Mouse (Mus musculus) lung, postnatal 36 days (tissue): Measurements from ENCODE around the gene Llph.

Source experiments
- DNase-seq: peaks from one replicate; pipeline ENCODE4 v3.0.0; 2022; ENCODE audit warnings: mixed read lengths

Llph gene

GRCm38 (mm10) chr10:120219578-120220359, 7.1 kb upstream of the Llph start:
- peak; percentile 73 for DNase-seq

DNA sequence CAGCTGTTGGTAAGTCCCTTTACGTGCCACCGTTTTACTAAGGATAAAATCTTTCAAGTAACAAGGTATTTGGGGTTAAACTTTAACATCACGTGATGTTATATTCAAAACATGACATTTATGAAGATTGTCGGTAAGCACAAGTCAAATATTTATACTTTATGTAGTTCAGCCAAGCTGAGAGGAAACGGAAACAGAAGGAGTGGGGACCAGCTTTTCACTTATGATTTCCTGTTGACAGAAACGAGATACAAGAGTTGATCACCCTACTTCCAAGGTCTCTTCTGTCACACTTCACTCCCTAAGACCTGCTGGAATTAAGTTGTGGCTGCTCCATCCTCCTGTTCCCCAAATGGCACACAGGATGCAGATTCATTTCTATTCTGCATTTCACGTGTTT, 6.1 kb upstream of the Llph start:
- no peak for DNase-seq

DNA sequence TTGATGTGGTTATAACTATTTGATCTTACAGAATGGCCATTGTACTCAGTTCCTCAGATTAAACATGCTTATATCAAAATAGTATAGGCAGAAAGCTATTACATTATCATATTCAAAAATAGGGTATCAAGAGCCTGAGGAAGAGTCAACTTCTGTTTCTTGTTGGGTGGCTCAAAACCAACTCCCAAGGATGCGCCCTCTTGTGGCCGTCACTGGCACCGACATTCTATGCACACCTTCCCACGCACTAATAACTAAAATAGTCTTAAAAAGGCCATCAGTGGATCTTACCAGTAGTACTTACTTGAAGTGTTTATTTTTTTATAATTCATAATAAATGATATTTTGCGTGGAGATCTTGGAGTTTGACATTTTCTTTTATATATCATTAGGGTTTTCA, 4.8 kb downstream of the Llph start:
- DNase-seq = peak; percentile 78

- peak; percentile 76 for DNase-seq
Measured at GRCm38 (mm10) chr10:120233655-120234367, 6.9 kb downstream of the Llph start.

- no peak for DNase-seq
Measured at GRCm38 (mm10) chr10:120236855-120237254, 10.0 kb downstream of the Llph start.

- no peak for DNase-seq
Measured at GRCm38 (mm10) chr10:120238241-120238640, 11.4 kb downstream of the Llph start.

DNA sequence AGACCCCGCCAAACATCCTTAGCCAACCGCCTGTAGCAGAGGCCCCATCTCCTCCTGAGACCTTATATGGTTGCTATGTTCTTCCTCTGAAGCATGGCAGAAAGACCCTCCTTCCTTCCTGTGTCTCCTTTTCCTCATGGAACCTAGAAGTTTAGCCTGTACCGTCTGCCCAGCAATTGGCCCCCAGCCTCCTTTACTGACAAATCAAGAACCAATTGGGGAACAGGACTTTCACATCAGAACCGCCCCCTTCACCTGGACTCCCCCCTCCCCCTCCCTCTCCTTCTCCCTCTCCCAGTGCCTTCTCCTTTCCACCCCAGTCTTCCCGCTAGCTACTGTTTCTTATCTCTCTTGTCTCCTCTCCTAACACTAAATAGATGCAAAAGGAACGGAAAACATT, 12.6 kb downstream of the Llph start:
- no peak for DNase-seq

GRCm38 (mm10) chr10:120242421-120242820, 15.6 kb downstream of the Llph start:
- no peak for DNase-seq

GRCm38 (mm10) chr10:120245681-120246080, 18.8 kb downstream of the Llph start:
- DNase-seq = no peak

GRCm38 (mm10) chr10:120246994-120247750, 20.3 kb downstream of the Llph start:
- peak; percentile 75 for DNase-seq

GRCm38 (mm10) chr10:120250911-120251683, 24.2 kb downstream of the Llph start:
- no peak for DNase-seq

DNA sequence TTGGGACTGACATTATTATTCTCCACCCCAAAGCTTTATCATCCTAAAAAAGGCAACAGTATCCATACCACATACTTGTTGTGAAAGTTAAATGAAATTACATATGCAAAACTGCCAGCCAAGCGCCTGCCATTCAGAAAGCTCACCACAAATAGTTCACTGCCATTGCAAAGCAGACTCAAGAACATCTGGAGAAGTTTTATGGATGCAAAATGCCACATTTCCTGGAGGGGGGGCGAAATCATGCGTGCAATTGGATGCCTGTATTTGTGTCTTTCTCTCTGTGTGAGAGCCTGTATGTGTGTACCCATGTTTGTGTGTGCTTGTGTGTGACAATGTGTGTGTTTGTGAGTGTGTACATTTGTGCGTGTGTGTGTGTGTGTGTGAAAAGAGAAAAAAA, 24.9 kb downstream of the Llph start:
- DNase-seq = no peak

DNA sequence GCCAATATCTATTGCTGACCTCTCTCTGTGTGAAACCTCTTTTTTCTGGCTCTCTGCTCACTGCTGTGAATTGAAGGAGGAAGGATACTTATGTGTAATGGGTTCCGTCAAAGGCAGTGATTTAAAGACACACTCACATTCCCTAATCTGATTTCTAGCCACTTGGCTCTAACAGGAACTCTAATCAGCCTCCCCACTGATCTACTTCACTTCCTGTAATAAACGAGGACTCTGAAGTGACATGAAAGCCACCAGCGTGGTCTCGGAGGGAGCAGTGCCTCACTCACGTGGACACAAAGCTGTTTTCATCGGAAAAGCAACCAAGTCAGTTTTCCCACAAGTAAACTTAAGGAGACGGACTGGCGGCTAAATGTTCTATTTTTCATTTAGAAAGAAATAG, 25.9 kb downstream of the Llph start:
- no peak for DNase-seq

DNA sequence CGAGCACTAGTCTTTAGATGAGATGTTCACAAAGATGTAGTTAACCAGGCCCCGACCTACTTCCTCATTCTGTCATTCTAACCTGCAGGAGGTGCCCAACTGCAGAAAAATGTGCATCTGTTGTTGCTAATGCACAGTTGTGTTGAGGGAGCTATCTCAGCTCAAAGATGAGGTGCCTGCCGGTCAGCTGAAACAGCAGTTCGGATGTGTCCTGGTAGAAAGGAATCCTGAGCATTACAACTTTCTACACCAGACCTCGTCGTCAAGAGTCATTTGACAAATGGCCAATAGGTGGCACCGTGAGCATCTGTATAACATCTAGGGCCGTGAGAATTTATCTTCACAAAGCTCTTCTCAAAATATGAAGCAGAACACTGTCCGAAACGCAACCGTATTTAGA, 30.4 kb downstream of the Llph start:
- peak; percentile 75 for DNase-seq

- DNase-seq = no peak
Measured at GRCm38 (mm10) chr10:120267790-120268189, 40.9 kb downstream of the Llph start.

DNA sequence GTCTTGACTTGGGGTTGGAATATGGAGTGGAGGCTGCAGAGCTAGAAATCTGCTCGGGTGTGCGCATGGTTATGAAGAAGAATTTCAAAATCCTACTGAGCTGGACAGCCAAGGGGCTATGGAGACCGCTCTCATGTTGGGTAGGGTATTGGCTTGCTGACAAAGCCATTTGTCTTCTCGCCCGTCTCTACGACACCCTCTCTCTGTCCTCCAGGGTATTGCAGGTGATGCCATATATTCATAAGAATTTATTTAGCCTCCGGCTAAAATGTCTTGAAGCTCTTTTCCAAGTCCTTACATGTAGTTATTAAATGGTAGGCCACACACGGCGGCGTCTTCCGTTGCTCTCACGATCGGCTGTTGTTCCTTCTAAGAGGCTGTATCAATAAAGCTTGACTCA, 43.1 kb downstream of the Llph start:
- no peak for DNase-seq

DNA sequence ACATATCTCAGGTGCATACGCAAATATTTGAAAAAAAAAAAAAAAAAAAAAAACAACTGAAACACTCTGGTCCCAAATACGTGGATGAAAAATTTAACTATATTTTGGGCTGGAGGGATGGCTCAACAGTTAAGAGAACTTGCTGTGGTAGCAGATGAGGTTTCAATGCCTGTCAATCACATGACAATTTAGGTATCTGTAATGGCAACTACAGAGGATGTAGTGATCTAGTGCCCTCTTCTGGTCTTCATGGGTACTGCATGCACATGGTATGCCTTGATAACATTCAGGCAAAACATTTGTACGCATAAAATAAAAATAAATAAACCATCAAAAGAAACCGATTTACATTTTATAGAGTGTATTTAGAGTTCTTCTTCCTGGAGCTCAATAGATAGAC, 43.9 kb downstream of the Llph start:
- DNase-seq = peak; percentile 83

- DNase-seq = no peak
Measured at GRCm38 (mm10) chr10:120271318-120271717, 44.4 kb downstream of the Llph start.

DNA sequence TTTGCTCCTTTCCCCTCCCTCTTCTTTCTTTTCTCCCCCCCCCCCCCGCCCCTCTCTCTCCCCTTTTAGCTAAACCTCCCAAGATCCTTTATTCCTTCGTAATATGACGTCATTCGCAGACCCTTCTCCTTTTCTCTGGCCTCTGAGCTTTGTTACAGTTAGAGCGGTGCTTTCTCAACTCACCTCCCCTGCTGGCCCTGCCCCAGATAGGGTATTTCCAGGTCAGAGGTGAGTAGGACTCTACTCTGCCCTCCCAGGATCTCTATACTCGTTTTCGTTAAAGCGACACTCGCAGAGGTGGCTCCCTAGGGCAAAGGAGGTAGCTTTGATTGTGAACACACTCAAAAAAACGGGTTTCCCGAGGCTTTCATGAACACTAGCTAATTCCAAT, 45.0 kb downstream of the Llph start:
- no peak for DNase-seq

DNA sequence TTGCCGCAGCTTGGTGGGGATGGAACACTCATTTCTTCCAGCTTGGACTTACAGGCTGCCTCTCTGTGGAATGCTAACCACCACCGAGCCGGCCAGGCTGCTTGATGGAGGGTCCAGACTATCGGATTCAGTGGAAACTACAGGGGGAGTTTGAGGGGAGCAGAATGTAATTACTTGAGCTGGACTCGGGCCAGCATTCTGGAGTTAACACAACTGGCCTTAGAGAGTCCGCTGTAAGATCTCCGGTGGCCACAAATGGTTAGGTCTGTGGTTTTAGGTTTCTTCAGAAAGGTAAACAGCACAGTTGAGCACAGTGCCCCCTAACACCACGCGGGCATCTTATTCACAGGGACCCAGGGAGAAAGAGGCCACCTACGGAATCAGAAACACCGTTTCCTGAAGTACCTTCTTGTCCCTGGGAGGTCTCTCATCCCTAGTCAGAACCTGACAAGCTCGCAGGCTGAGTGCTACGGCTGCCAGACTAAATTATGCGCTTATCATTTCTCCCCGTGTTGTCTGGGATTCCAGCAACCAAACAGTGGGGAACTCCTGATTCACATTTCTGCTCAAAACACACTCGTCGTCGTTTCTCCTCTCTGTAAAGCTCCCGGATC, 45.5 kb downstream of the Llph start:
- DNase-seq = no peak

GRCm38 (mm10) chr10:120273335-120273734, 46.5 kb downstream of the Llph start:
- DNase-seq = no peak

DNA sequence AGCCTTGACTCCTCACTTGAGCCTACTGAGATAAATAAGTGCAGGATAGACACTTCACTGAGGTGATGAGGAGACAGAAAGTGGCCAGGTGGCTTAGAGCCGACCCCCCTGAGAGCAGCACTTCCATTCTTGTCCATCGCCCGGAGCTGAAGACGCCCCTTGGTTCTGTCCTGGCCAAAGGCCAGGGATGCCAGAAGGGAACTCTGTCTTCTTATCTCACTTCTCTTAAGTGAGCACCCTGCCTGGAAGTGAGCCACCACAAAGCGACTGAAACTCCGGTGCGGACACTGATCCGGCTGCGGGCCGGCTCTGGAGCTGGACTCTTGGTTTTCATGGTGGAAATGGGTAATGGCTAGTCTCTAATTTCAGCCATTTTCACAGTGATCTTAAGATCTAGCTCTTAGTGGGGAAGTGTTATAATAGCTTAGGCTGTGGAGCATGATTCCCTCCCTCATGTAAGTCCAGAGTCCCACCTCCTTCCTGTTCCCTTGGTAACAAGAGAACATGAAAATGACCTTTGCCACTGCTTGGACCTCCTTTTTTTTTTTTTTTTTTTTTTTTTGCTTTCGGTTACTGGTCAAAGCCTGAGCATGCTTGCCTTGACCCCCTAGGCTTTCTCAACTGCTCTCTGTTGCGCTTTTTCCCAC, 52.7 kb downstream of the Llph start:
- no peak for DNase-seq
